Mouse (Mus musculus) common myeloid progenitor, adult 5-6 weeks (primary cell): Measurements from ENCODE around the gene Mast1. TPM values are rescaled to one million over a fixed set of nuclear protein-coding genes. Genes with fewer than 3 reads are reported as not detected.

Experiments used
- ATAC-seq: replicated peaks from 2 replicates; pipeline ENCODE4 v1.8.0; 2016; ENCODE audit warnings: low read depth, mild to moderate bottlenecking, moderate TSS enrichment, inconsistent platforms; ENCODE audit not compliant: poor library complexity, severe bottlenecking
- total RNA-seq: library from RNA; stranded (forward); fragments of 200-1000, 187-1606 nt; gene quantifications from 2 replicates; pipeline ENCODE4 v1.2.3, GENCODE M21; 2017

Gene Mast1
- total RNA-seq, 1 experiment from 2014 or later: not detected

GRCm38 (mm10) chr8:84945633-84946527 is 8.7 kb upstream of the Mast1 start:
- ATAC-seq: 0 out of 2 replicates have a peak, but pooled peaks have one; percentile 23

GRCm38 (mm10) chr8:84945235-84945632 is 8.1 kb upstream of the Mast1 start:
- ATAC-seq: no peak

- ATAC-seq: peak; percentile 70
Measured at GRCm38 (mm10) chr8:84944478-84945160, 7.5 kb upstream of the Mast1 start.

GRCm38 (mm10) chr8:84943699-84944098 is 6.5 kb upstream of the Mast1 start:
- no peak for ATAC-seq

GRCm38 (mm10) chr8:84937620-84938485 is 694 bp upstream of the Mast1 start:
- ATAC-seq: no peak

- no peak for ATAC-seq
Measured at GRCm38 (mm10) chr8:84936041-84936961, 858 bp downstream of the Mast1 start.

GRCm38 (mm10) chr8:84935489-84935888 is 1.7 kb downstream of the Mast1 start:
- peak; percentile 35 for ATAC-seq

- ATAC-seq: no peak
Measured at GRCm38 (mm10) chr8:84934860-84935259, 2.3 kb downstream of the Mast1 start.

- ATAC-seq: no peak
Measured at GRCm38 (mm10) chr8:84933767-84934559, 3.2 kb downstream of the Mast1 start.

- ATAC-seq: no peak
Measured at GRCm38 (mm10) chr8:84930582-84930981, 6.6 kb downstream of the Mast1 start.

GRCm38 (mm10) chr8:84928456-84929306 is 8.5 kb downstream of the Mast1 start:
- ATAC-seq: peak; percentile 79; the same call in 1 of the 2 replicates

- no peak for ATAC-seq
Measured at GRCm38 (mm10) chr8:84927513-84927912, 9.6 kb downstream of the Mast1 start.

- ATAC-seq: 0 out of 2 replicates have a peak, but pooled peaks have one; percentile 23
Measured at GRCm38 (mm10) chr8:84925557-84925956, 11.6 kb downstream of the Mast1 start.

GRCm38 (mm10) chr8:84921596-84921995 is 15.6 kb downstream of the Mast1 start:
- ATAC-seq: no peak

GRCm38 (mm10) chr8:84918646-84919045 is 18.5 kb downstream of the Mast1 start:
- ATAC-seq: no peak

GRCm38 (mm10) chr8:84917781-84918180 is 19.4 kb downstream of the Mast1 start:
- no peak for ATAC-seq

- ATAC-seq: no peak
Measured at GRCm38 (mm10) chr8:84915269-84915668, 21.9 kb downstream of the Mast1 start.
